Mouse (Mus musculus) CD4-positive helper T cell, adult 2 months (primary cell): ENCODE data around the gene Unc13c.

Experiments used
- DNase-seq: peaks from one replicate; pipeline ENCODE4 v3.0.0-alpha.2; 2012; ENCODE audit warnings: low read depth, missing footprints, low spot score

Unc13c gene

GRCm38 (mm10) chr9:73968641-73969121, at the start of gene Unc13c:
Gene Unc13c, minus strand, starts transcription at chr9:73968966.
- DNase-seq, result no peak

- DNase-seq, result no peak
Observed at GRCm38 (mm10) chr9:74007976-74008686, 39.4 kb upstream of the Unc13c start.

GRCm38 (mm10) chr9:74002388-74002990, 33.7 kb upstream of the Unc13c start:
- no peak for DNase-seq

- DNase-seq, result no peak
Observed at GRCm38 (mm10) chr9:73988096-73988495, 19.3 kb upstream of the Unc13c start.

GRCm38 (mm10) chr9:73987236-73987635, 18.5 kb upstream of the Unc13c start:
- no peak for DNase-seq

- no peak for DNase-seq
Observed at GRCm38 (mm10) chr9:73982597-73983344, 14.0 kb upstream of the Unc13c start.

GRCm38 (mm10) chr9:73972327-73972988, 3.7 kb upstream of the Unc13c start:
- no peak for DNase-seq

- no peak for DNase-seq
Observed at GRCm38 (mm10) chr9:73970717-73971116, 2.0 kb upstream of the Unc13c start.

- no peak for DNase-seq
Observed at GRCm38 (mm10) chr9:73965322-73965915, 3.3 kb downstream of the Unc13c start.

GRCm38 (mm10) chr9:73962471-73962870, 6.3 kb downstream of the Unc13c start:
- no peak for DNase-seq

- no peak for DNase-seq
Observed at GRCm38 (mm10) chr9:73952331-73952730, 16.4 kb downstream of the Unc13c start.

- DNase-seq, result no peak
Observed at GRCm38 (mm10) chr9:73951586-73951985, 17.2 kb downstream of the Unc13c start.

GRCm38 (mm10) chr9:73934844-73935243, 33.9 kb downstream of the Unc13c start:
- no peak for DNase-seq

GRCm38 (mm10) chr9:73931988-73932387, 36.8 kb downstream of the Unc13c start:
- DNase-seq, result no peak

- DNase-seq, result no peak
Observed at GRCm38 (mm10) chr9:73927276-73927675, 41.5 kb downstream of the Unc13c start.

- DNase-seq, result no peak
Observed at GRCm38 (mm10) chr9:73922449-73923115, 46.2 kb downstream of the Unc13c start.

GRCm38 (mm10) chr9:73905959-73906358, 62.8 kb downstream of the Unc13c start:
- DNase-seq, result no peak

- DNase-seq, result no peak
Observed at GRCm38 (mm10) chr9:73898516-73898915, 70.2 kb downstream of the Unc13c start.

- no peak for DNase-seq
Observed at GRCm38 (mm10) chr9:73896210-73896609, 72.6 kb downstream of the Unc13c start.

GRCm38 (mm10) chr9:73883587-73883986, 85.2 kb downstream of the Unc13c start:
- no peak for DNase-seq

GRCm38 (mm10) chr9:73883143-73883542, 85.6 kb downstream of the Unc13c start:
- no peak for DNase-seq
